Mouse (Mus musculus) ES-Bruce4 (cell line): ENCODE results near the gene Tia1. TPM values are rescaled to one million over a fixed set of nuclear protein-coding genes. Genes with fewer than 3 reads are reported as not detected.
"Not testable (repeated sequence)": the region's sequence is repeated elsewhere in the genome, so short reads cannot be mapped to it uniquely, and the experiment has no call there.

Source experiments
- H3K27ac ChIP-seq: 2 replicates; pipeline ENCODE4 v1.5.1; 2012; ENCODE audit warnings: low read length, inconsistent platforms; ENCODE audit not compliant: insufficient read depth
- H3K27me3 ChIP-seq: 2 replicates; pipeline ENCODE4 v1.6.1; 2012; ENCODE audit warnings: mild to moderate bottlenecking, low read length, inconsistent platforms; ENCODE audit not compliant: control insufficient read depth, poor library complexity, insufficient read depth, severe bottlenecking
- H3K36me3 ChIP-seq: 2 replicates; pipeline ENCODE4 v1.6.1; 2012; ENCODE audit warnings: inconsistent platforms, mild to moderate bottlenecking, low read length, moderate library complexity; ENCODE audit not compliant: control insufficient read depth, poor library complexity, insufficient read depth, severe bottlenecking
- H3K4me1 ChIP-seq: one replicate; pipeline ENCODE4 v1.8.1; 2011; ENCODE audit warnings: low read length; ENCODE audit not compliant: control insufficient read depth, insufficient read depth
- H3K4me3 ChIP-seq: 2 replicates; pipeline ENCODE4 v1.5.1; 2011; ENCODE audit warnings: low read depth, mild to moderate bottlenecking, low read length
- H3K9ac ChIP-seq: 2 replicates; pipeline ENCODE4 v1.6.1; 2012; ENCODE audit warnings: low read depth, mild to moderate bottlenecking, inconsistent platforms; ENCODE audit not compliant: poor library complexity, severe bottlenecking
- H3K9me3 ChIP-seq: replicated peaks from 2 replicates; pipeline ENCODE4 v1.6.1; 2012; ENCODE audit warnings: mild to moderate bottlenecking, low read length, inconsistent platforms; ENCODE audit not compliant: control insufficient read depth, poor library complexity, insufficient read depth, severe bottlenecking
- CTCF ChIP-seq: IDR thresholded peaks from one replicate; pipeline ENCODE4 v1.8.1; 2011; ENCODE audit warnings: low read depth, low read length
- EP300 ChIP-seq: IDR thresholded peaks from 2 replicates; pipeline ENCODE4 v1.6.1; 2011; ENCODE audit warnings: low read depth, low read length; ENCODE audit not compliant: insufficient read depth
- POLR2A ChIP-seq: IDR thresholded peaks from one replicate; pipeline ENCODE4 v1.8.1; 2011; ENCODE audit warnings: low read length; ENCODE audit not compliant: insufficient read depth
- polyA plus RNA-seq: library from polyadenylated mRNA; stranded (reverse); fragments of >200 nt; gene quantifications from 2 replicates; pipeline ENCODE4 v1.2.4, GENCODE M21; 2011; ENCODE audit warnings: low read depth; ENCODE audit not compliant: missing spikeins, insufficient read depth, insufficient read length

Tia1 gene
- polyA plus RNA-seq, 1 experiment, result 79.7 TPM

DNA sequence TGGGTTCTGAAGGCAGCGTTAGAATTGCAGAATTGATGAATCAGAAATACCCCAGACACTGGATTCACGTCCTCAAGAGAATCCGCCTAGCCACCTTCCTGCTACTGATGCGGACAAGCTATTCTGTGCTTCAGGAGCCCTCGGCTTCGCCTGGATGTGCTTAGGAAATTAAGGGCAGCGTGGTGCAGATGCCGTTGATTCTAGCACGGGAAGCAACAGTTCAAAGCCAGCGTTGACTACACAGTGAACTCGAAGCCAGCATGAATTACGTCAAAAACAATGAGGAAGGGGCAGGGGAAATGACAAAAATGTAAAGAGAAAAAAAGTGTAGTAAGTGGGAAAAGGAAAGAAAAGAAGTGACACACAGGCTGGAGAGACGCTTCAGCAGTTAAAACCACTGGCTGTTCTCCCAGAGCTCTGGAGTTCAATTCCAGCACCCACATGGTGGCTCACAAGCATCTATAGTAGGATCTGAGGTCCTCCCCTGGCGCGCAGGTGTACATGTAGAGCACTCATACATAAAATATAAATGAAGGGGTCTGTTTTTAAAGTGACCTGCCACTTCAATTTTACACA, 33.2 kb upstream of the Tia1 start, which contains the start of gene Snrpg:
Snrpg (plus strand) TSS at position 541 of the 576 bp plus-strand sequence.
- Histone ChIP-seq H3K9me3 (no peaks in the 10 kb centered on the region), H3K9ac (peak within 1 kb of the TSS; percentile 87), H3K4me3 (peak within 1 kb of the TSS; percentile 96), H3K4me1 (no peaks in the 10 kb centered on the region), H3K27me3 (no peaks in the 10 kb centered on the region), H3K27ac (peak within 1 kb of the TSS; percentile 7; the same call in 1 of the 2 replicates), H3K36me3 (peaks cover 26% of the 10 kb centered on the region)
- no peak for TF ChIP-seq EP300

DNA sequence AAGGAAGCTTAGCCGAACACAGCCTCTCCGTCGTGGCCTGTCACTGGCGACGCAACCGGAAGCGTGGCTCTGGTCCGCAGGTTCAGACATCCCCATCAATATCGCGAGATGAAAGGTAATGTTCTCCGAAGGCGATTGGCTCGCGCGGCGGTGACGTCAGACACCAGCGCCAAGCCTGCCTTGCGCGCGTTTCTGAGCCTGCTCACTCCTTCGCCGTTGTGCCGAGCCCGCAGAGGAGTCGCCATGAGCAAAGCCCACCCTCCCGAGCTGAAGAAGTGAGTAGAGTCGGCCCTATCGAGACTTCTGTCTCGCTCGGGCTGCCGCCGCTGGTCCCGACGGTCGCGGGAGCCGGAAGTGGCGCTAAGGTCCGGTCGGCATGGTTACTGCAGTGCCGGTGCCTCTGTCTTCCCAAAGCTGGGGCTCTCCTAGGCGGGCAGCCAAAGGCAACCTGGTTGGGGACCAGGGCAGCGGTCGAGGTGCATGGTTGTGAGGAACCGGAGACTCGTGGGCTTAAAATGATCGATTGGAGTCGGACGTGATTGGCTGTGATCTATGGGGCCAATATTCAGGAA, 32.6 kb upstream of the Tia1 start:
- peak overlapping the region; percentile 96 for H3K4me3 ChIP-seq
- no peaks in the 10 kb centered on the region for H3K27me3 ChIP-seq
- H3K36me3 ChIP-seq, result peaks cover 31% of the 10 kb centered on the region
- H3K9ac ChIP-seq, result peak overlapping the region; percentile 87
- H3K9me3 ChIP-seq, result no peaks in the 10 kb centered on the region
- no peak for TF ChIP-seq CTCF
- peak; percentile 78 for TF ChIP-seq POLR2A
- 0 out of 2 replicates have a peak, but pooled peaks have one; percentile 16 for TF ChIP-seq EP300
- H3K27ac ChIP-seq, result no peak overlapping the region
- no peaks in the 10 kb centered on the region for H3K4me1 ChIP-seq

DNA sequence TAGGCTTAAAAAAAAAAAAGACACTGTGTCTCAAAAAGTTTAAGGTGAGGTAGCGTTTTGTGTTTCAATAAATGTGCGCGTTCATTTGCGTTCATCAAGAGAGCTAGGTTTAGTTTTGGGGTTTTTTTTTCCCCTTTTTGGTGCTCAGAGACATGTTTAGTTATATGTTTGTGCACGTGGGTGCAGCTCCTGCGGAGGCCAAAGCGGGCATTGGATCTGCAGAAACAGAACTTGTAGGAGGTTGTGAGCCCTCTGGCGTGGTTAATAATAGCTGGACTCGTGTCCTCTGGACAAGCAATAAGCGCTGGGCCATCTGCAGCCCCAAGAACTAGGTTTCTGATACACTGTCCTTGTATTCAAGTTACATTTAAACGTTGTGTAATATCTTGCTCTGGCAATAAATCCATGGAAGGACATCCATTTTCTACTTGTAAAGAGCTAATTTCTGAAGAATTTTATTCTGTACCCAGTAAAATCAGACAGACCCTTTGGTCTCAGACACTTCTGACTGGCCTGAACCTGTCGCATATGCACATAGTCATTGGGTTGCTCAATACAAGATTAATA, 32.0 kb upstream of the Tia1 start:
- Histone ChIP-seq H3K9me3 (no peaks in the 10 kb centered on the region), H3K4me3 (peak overlapping the region; percentile 96), H3K36me3 (peaks cover 37% of the 10 kb centered on the region), H3K27me3 (no peaks in the 10 kb centered on the region), H3K4me1 (no peaks in the 10 kb centered on the region), H3K9ac (peak overlapping the region; percentile 87), H3K27ac (no peak overlapping the region)
- TF ChIP-seq POLR2A (no peak), CTCF (no peak), EP300 (no peak)

DNA sequence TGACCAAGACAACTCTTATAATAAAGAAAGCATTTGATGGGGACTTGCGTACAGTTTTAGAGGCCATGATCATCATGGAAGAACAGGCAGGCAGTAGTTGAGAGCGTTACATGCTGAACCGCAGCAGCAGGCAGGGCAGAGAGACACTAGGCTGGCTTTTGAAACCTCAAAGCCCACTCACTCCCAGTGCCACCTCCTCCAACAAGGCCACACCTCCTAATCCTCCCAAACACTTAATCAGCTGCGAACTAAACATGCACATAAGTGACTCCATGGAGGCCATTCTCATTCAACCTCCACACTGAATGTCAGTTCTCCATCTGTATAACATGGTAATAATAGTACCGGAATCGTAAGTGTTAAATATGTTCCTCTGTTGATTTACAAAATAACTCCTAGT, 30.5 kb upstream of the Tia1 start:
- no peak overlapping the region for H3K4me3 ChIP-seq
- peaks cover 44% of the 10 kb centered on the region for H3K36me3 ChIP-seq
- H3K27me3 ChIP-seq, result no peaks in the 10 kb centered on the region
- H3K4me1 ChIP-seq, result no peaks in the 10 kb centered on the region
- TF ChIP-seq CTCF, result no peak
- TF ChIP-seq EP300, result no peak
- no peak for TF ChIP-seq POLR2A
- H3K9me3 ChIP-seq, result no peaks in the 10 kb centered on the region
- no peak overlapping the region for H3K27ac ChIP-seq
- H3K9ac ChIP-seq, result no peak overlapping the region

DNA sequence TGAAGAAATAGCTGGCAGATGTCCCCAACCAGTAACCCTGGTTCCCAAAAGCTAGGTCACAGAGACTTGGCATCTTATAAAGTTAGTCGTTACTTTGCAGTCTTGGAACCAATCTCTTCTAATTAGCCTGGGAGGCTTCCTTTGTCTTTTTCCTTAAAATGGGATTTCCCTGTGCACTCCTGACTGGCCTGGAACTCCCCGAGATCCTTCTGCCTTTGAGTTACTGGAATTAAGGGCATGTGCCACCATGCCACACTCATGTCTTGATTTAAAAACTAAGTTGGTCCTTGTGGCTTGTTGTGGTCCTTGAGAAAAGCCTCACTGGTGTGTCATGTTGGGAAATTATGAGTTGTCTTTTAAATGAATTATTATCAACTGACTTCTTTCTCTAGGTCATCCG, 25.7 kb upstream of the Tia1 start:
- no peak overlapping the region for H3K9ac ChIP-seq
- H3K4me1 ChIP-seq, result no peaks in the 10 kb centered on the region
- no peaks in the 10 kb centered on the region for H3K27me3 ChIP-seq
- no peak overlapping the region for H3K27ac ChIP-seq
- no peaks in the 10 kb centered on the region for H3K9me3 ChIP-seq
- no peak overlapping the region for H3K4me3 ChIP-seq
- H3K36me3 ChIP-seq, result peaks cover 47% of the 10 kb centered on the region
- no peak for TF ChIP-seq POLR2A
- no peak for TF ChIP-seq EP300
- TF ChIP-seq CTCF, result no peak

DNA sequence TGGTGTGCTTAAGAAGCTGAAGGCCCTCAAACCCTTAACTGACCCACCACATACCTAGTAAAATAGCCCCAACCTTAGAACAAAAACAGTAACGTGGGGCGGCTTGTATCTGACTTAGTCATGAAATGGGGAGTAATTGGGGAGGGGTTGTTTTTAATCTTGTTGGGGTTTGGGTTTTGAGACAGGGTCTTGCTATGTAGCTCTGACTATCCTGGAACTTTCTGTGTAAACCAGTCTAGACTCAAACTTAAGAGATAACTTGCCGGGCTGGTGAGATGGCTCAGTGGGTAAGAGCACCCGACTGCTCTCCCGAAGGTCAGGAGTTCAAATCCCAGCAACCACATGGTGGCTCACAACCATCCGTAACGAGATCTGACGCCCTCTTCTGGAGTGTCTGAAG, 23.9 kb upstream of the Tia1 start:
- H3K4me3 ChIP-seq, H3K27me3 ChIP-seq, H3K9ac ChIP-seq, H3K27ac ChIP-seq, H3K4me1 ChIP-seq, H3K9me3 ChIP-seq: not testable (repeated sequence)
- peaks cover 38% of the 10 kb centered on the region for H3K36me3 ChIP-seq
